Mouse (Mus musculus) C2C12 (cell line): ENCODE results near the gene Atp23.

ENCODE experiments used
- CEBPB ChIP-seq: IDR thresholded peaks from one replicate; pipeline ENCODE4 v1.6.1; 2011; ENCODE audit warnings: low read depth, mild to moderate bottlenecking, control low read depth, moderate library complexity
- CTCF ChIP-seq: IDR thresholded peaks from one replicate; pipeline ENCODE4 v1.5.1; 2011; ENCODE audit not compliant: control insufficient read depth, insufficient read depth, insufficient read length
- FOSL1 ChIP-seq: IDR thresholded peaks from one replicate; pipeline ENCODE4 v1.8.0; 2011; ENCODE audit warnings: mild to moderate bottlenecking, low read length; ENCODE audit not compliant: poor library complexity, insufficient read depth, severe bottlenecking
- MAX ChIP-seq: IDR thresholded peaks from one replicate; pipeline ENCODE4 v1.6.1; 2011; ENCODE audit warnings: mild to moderate bottlenecking, control low read depth
- MYOD1 ChIP-seq: IDR thresholded peaks from one replicate; pipeline ENCODE4 v1.6.1; 2011; ENCODE audit warnings: low read depth; ENCODE audit not compliant: control insufficient read depth, insufficient read length
- MYOG ChIP-seq: IDR thresholded peaks from one replicate; pipeline ENCODE4 v1.6.1; 2011; ENCODE audit not compliant: control insufficient read depth, insufficient read length; ENCODE audit errors: extremely low read depth
- USF1 ChIP-seq: IDR thresholded peaks from one replicate; pipeline ENCODE4 v1.6.1; 2011; ENCODE audit warnings: low read depth, mild to moderate bottlenecking, control low read depth, moderate library complexity

DNA sequence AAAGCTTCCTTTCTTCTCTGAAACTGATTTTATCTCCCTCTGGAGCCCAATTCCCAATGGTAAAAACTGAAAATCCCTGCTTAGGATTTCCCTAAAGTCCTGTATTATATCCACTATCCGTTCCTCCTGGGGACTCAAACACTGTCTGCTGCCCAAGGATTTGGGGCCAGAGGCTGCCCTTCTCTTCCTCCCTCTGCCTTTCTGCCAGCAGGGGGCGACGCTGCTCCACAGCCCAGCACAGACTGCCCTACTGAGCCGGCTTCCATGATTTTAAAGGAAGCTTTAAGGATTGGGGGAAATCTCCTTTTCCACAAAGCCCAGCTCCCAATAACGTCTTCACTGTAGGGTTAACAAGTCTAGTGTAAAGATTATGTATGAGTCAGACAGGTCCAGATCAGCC is 68.1 kb downstream of the Atp23 start:
- no peak for TF ChIP-seq CTCF
- TF ChIP-seq USF1, result no peak
- no peak for TF ChIP-seq CEBPB
- TF ChIP-seq MYOD1, result no peak
- TF ChIP-seq FOSL1, result no peak
- TF ChIP-seq MAX, result no peak
- no peak for TF ChIP-seq MYOG
